Mouse (Mus musculus) hindbrain, embryonic 15.5 days (tissue): ENCODE measurements around the gene Serinc2. TPM values are rescaled to one million over a fixed set of nuclear protein-coding genes. Genes with fewer than 3 reads are reported as not detected.

Experiments
- ATAC-seq: fragments of 200-750 bp; cut with Nextera tagmentation; 2 replicates; pipeline ENCODE4 v1.8.0; 2017; ENCODE audit warnings: low read depth, moderate number of reproducible peaks, moderate TSS enrichment; ENCODE audit not compliant: low FRiP score
- H3K27ac ChIP-seq: fragments of 300-500 bp; sonication (generic); replicated peaks from 2 replicates; pipeline ENCODE4 v1.5.1; 2015; ENCODE audit warnings: mild to moderate bottlenecking, inconsistent platforms
- H3K27me3 ChIP-seq: fragments of 300-500 bp; sonication (generic); 2 replicates; pipeline ENCODE4 v1.6.1; 2015; ENCODE audit warnings: control low read depth, inconsistent platforms
- H3K36me3 ChIP-seq: fragments of 300-500 bp; sonication (generic); 2 replicates; pipeline ENCODE4 v1.6.1; 2015; ENCODE audit warnings: control low read depth, inconsistent platforms
- H3K4me1 ChIP-seq: fragments of 300-500 bp; sonication (generic); replicated peaks from 2 replicates; pipeline ENCODE4 v1.6.1; 2015; ENCODE audit warnings: control low read depth, inconsistent platforms
- H3K4me2 ChIP-seq: fragments of 300-500 bp; sonication (generic); 2 replicates; pipeline ENCODE4 v1.6.1; 2015; ENCODE audit warnings: moderate library complexity, mild to moderate bottlenecking, inconsistent platforms
- H3K4me3 ChIP-seq: fragments of 300-500 bp; sonication (generic); 2 replicates; pipeline ENCODE4 v1.5.1; 2015; ENCODE audit warnings: mild to moderate bottlenecking, inconsistent platforms
- H3K9ac ChIP-seq: fragments of 300-500 bp; sonication (generic); 2 replicates; pipeline ENCODE4 v1.6.1; 2015; ENCODE audit warnings: inconsistent platforms
- H3K9me3 ChIP-seq: fragments of 300-500 bp; sonication (generic); 2 replicates; pipeline ENCODE4 v1.6.1; 2016; ENCODE audit warnings: control low read depth, inconsistent platforms
- WGBS: fragments of 180-500 bp; shearing (Covaris S2); methylation state at CpG from one replicate; pipeline ENCODE4 v1.1.7; 2015; 5-methylcytosine and 5-hydroxymethylcytosine counted together
- polyA plus RNA-seq: library from polyadenylated mRNA; unstranded; fragments of >200 nt; fragmentation: Nextera tagmentation; extraction: Ambion mirVana; gene quantifications from 2 replicates; pipeline ENCODE4 v1.2.1, GENCODE M21; 2015

Gene Serinc2
- polyA plus RNA-seq, 1 experiment from 2014 or later: 36.3 TPM

DNA sequence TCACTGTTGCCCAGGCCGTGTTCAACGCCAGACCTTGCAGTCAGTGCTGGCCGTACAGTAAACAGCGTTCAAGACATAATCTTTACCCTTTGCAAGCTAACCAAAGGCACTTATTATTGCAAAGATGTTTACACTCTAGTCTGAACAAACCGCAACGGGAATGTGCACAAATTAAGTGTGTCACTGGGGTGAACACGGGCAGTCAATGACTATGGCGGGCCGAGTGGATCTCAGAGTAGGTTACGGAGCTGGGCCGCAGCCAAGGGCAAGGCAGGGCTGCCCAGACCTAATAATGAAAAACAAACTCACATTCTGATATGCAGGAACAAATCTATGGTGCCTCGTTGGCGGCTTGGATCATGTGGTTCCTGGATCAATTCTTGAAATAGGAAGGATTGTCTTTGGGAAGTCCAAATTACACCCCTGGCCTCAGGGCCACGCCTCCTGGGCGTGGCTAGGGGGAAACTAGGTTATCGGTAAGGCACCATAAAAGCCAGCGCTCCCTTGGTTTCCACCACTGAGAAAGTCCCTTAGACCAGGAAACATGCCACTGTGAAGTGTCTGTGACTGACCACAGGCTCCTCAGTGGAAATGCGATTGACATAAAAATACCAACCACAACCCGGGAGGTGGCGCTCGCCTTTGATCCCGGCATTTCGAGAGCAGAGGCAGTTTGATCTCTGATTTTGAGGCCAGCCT is 16.2 kb upstream of the Serinc2 start:
- Histone ChIP-seq H3K4me2 (no peak overlapping the region), H3K27ac (no peak overlapping the region), H3K9me3 (no peaks in the 10 kb centered on the region), H3K4me3 (no peak overlapping the region), H3K27me3 (no peaks in the 10 kb centered on the region), H3K36me3 (no peaks in the 10 kb centered on the region), H3K9ac (no peak overlapping the region), H3K4me1 (no peaks in the 10 kb centered on the region)
- 56% methylated on average over 23 of the region's 23 CpGs for WGBS
- ATAC-seq: no peak

DNA sequence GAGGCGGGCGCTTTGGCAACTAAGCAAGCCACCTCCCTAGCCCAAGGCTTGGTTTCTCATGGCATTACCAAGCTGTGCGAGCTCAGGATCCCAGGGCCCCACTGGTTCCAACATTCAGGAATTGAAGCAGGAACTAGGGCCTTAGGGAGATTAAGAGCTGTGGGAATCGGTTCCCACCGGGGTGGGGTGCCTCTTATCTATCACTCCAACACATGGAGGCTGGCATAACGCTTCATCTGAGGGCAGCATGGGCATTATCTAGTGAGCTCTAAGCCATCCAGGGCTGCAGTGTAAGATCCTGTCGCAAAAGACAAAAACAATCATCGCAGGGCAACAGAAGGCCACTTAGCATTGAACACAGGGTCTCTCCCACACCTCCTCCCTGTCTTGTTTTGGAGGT is 15.5 kb upstream of the Serinc2 start:
- ATAC-seq: no peak

DNA sequence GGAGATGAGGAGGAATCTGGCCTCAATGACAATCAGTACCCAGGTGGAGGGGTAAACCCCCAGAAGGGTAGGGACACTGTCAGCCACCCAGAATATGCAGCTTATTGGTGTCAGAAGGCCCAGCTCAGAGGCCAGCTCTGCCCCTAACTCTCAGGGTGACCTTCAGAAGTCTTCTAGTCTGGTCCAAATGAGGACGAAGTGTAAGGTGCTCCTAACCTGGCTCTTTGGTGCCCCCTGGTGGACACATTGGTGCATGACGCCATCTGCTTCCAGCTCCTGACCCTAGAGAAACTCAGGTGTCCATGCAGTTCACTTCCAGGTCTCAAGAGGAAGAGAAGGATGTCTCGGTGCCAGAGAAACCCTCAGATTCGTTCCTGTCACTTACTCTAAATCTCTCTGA is 13.3 kb upstream of the Serinc2 start:
- Histone ChIP-seq H3K36me3 (no peaks in the 10 kb centered on the region), H3K27me3 (no peaks in the 10 kb centered on the region), H3K4me2 (no peak overlapping the region), H3K27ac (no peak overlapping the region), H3K4me3 (no peak overlapping the region), H3K4me1 (no peaks in the 10 kb centered on the region), H3K9me3 (no peaks in the 10 kb centered on the region), H3K9ac (no peak overlapping the region)
- 0 out of 2 replicates have a peak, but pooled peaks have one; percentile 48 for ATAC-seq
- WGBS: 2% methylated on average over 4 of the region's 4 CpGs

More for the DNA sequence above, 15.5 kb upstream of the Serinc2 start:
- Histone ChIP-seq H3K27me3 (no peaks in the 10 kb centered on the region), H3K9ac (no peak overlapping the region), H3K36me3 (no peaks in the 10 kb centered on the region), H3K27ac (no peak overlapping the region), H3K4me3 (no peak overlapping the region), H3K9me3 (no peaks in the 10 kb centered on the region), H3K4me1 (no peaks in the 10 kb centered on the region), H3K4me2 (no peak overlapping the region)
- WGBS: 82% methylated on average over 8 of the region's 8 CpGs

DNA sequence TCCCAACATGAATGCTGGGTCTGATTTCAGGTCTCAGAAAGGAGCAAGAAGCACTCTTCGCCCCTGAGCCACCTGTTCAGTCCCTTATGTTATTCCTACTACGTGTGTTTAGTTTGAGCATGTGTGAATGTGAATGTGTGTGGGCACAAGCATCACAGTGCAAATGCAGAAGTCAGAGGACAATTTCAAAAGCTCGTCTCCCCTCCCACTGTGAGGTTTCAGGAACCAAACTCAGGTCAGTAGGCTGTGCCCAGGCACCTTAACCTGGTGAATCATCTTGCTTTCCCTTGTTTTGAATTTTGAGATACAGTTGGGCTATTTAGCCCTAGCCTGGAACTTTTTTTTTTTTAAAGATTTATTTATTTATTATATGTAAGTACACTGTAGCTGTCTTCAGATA is 10.8 kb upstream of the Serinc2 start:
- 74% methylated on average over 3 of the region's 3 CpGs for WGBS
- no peak overlapping the region for H3K27ac ChIP-seq
- H3K36me3 ChIP-seq: no peaks in the 10 kb centered on the region
- no peaks in the 10 kb centered on the region for H3K27me3 ChIP-seq
- H3K4me3 ChIP-seq: no peak overlapping the region
- H3K4me2 ChIP-seq: no peak overlapping the region
- no peak for ATAC-seq
- no peaks in the 10 kb centered on the region for H3K9me3 ChIP-seq
- H3K9ac ChIP-seq: no peak overlapping the region
- H3K4me1 ChIP-seq: no peaks in the 10 kb centered on the region

DNA sequence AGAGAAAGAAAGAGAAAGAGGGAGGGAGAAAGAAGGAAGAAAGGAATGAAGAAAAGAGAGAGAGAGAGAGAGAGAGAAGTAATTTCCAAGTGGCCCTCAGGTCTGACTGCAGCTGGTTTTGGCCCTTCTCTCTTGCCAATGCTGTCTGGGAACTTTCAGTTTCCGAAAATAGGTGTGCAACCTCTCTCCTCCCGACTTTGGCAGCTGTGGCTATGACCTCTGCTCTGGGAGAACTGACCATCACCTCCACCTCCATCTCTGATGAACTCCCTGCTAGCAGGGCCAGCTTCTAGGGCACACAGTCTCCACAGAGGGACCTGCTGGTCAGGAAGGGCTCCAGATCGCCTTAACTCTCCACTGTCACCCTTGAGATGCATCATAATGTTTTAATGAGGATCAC is 7.5 kb upstream of the Serinc2 start:
- no peaks in the 10 kb centered on the region for H3K4me1 ChIP-seq
- no peak for ATAC-seq
- 65% methylated on average over 3 of the region's 3 CpGs for WGBS
- H3K9me3 ChIP-seq: no peaks in the 10 kb centered on the region
- no peak overlapping the region for H3K4me3 ChIP-seq
- H3K27ac ChIP-seq: no peak overlapping the region
- H3K27me3 ChIP-seq: no peaks in the 10 kb centered on the region
- H3K36me3 ChIP-seq: no peaks in the 10 kb centered on the region
- H3K9ac ChIP-seq: no peak overlapping the region
- H3K4me2 ChIP-seq: no peak overlapping the region

DNA sequence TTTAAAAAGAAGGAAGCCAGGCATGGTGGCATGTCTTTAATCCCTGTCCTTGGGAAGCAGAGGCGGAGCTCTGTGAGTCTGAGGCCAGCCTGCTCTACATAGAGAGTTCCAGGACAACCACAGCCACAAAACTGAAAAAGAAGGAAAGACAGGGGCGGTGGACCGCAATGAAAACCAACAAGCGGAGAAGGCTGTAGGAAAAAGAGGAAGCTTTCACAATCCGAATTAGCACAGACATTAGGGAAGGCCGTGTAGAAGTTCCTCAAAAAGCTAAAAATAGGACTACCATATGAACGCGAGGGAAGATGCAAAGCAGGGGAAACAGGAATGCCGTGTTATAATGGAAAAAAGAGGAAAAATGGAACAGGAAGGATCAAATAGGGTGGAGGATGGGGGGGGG is 4.8 kb upstream of the Serinc2 start:
- H3K9me3 ChIP-seq: no peaks in the 10 kb centered on the region
- no peaks in the 10 kb centered on the region for H3K27me3 ChIP-seq
- no peak overlapping the region for H3K9ac ChIP-seq
- no peak for ATAC-seq
- H3K4me1 ChIP-seq: no peaks in the 10 kb centered on the region
- WGBS: 89% methylated on average over 9 of the region's 9 CpGs
- no peak overlapping the region for H3K4me3 ChIP-seq
- H3K36me3 ChIP-seq: no peaks in the 10 kb centered on the region
- no peak overlapping the region for H3K4me2 ChIP-seq
- no peak overlapping the region for H3K27ac ChIP-seq

DNA sequence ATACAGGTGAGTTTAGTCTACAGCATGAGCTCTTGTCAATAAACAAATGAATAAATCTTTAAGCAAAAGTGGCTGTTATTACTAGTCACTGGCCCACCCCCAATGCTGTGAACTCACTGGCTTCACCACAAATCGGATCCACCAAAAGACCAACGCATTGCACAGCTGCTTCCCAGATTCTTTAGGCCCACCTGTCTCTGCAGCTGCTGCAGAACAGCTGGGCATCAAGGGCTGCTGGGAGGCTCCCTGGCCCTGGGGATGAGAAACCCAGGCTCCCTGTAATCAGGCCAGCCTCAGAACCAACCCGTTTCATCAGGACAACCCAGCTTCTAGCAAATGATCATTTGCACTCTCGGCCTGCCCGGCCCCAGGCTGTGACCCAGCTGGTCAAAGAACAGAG is 3.9 kb upstream of the Serinc2 start:
- Histone ChIP-seq H3K27me3 (no peaks in the 10 kb centered on the region), H3K4me2 (no peak overlapping the region), H3K27ac (no peak overlapping the region), H3K4me3 (no peak overlapping the region), H3K9me3 (no peaks in the 10 kb centered on the region), H3K4me1 (no peaks in the 10 kb centered on the region), H3K9ac (no peak overlapping the region), H3K36me3 (no peaks in the 10 kb centered on the region)
- 74% methylated on average over 5 of the region's 5 CpGs for WGBS
- ATAC-seq: no peak

DNA sequence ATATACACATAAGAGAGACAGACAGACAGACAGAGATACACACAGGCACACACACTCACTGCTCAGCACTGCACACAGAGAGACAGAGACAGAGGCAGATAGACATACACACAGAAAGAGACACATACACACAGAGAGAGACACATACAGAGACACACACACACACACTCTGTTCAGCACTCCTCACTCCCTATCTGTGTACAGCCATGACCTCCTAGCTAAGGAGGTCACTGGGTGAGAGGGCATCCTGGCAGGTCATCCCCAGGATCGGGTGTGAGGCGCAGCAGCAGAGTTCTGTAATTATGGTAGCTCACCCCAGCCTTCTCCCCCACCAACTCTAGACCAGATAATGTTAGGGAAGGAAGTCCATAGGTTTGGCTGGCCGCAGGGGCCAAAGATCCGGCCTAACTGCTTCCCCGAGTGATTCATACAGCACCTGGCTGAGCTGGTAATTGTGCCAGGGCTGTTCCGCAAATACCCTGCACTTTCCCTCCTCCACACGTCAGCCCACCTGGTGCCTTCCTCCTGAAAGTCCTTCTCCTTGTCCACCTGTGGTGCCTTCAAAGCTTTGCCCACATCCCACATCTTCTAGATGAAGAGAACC is 2.3 kb downstream of the Serinc2 start:
- no peaks in the 10 kb centered on the region for H3K36me3 ChIP-seq
- WGBS: 70% methylated on average over 7 of the region's 7 CpGs
- H3K9me3 ChIP-seq: no peaks in the 10 kb centered on the region
- H3K9ac ChIP-seq: no peak overlapping the region
- ATAC-seq: no peak
- no peak overlapping the region for H3K4me2 ChIP-seq
- no peak overlapping the region for H3K4me3 ChIP-seq
- peaks cover 27% of the 10 kb centered on the region for H3K4me1 ChIP-seq
- H3K27ac ChIP-seq: no peak overlapping the region
- no peaks in the 10 kb centered on the region for H3K27me3 ChIP-seq

DNA sequence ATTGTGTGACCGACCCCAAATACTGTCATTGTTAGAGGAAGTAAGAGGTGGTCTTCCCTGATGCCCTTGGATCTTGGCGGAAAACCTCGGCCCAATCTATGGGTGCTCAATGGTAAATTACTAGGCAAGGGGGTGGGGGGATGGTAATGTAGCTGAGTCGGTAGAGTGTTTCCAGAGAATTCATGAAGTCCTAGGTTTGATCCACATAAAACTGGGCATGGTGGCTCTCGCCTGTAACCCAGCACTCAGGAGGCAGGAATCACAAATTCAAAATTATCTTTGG is 3.2 kb downstream of the Serinc2 start:
- H3K27me3 ChIP-seq: no peaks in the 10 kb centered on the region
- H3K36me3 ChIP-seq: no peaks in the 10 kb centered on the region
- peak overlapping the region; percentile 93; the same call in 1 of the 2 replicates for H3K27ac ChIP-seq
- peak overlapping the region; percentile 93 for H3K4me2 ChIP-seq
- no peak for ATAC-seq
- WGBS: 38% methylated on average over 5 of the region's 5 CpGs
- H3K4me1 ChIP-seq: peaks cover 27% of the 10 kb centered on the region
- H3K9ac ChIP-seq: peak overlapping the region; percentile 65
- H3K4me3 ChIP-seq: peak overlapping the region; percentile 80
- H3K9me3 ChIP-seq: no peaks in the 10 kb centered on the region

DNA sequence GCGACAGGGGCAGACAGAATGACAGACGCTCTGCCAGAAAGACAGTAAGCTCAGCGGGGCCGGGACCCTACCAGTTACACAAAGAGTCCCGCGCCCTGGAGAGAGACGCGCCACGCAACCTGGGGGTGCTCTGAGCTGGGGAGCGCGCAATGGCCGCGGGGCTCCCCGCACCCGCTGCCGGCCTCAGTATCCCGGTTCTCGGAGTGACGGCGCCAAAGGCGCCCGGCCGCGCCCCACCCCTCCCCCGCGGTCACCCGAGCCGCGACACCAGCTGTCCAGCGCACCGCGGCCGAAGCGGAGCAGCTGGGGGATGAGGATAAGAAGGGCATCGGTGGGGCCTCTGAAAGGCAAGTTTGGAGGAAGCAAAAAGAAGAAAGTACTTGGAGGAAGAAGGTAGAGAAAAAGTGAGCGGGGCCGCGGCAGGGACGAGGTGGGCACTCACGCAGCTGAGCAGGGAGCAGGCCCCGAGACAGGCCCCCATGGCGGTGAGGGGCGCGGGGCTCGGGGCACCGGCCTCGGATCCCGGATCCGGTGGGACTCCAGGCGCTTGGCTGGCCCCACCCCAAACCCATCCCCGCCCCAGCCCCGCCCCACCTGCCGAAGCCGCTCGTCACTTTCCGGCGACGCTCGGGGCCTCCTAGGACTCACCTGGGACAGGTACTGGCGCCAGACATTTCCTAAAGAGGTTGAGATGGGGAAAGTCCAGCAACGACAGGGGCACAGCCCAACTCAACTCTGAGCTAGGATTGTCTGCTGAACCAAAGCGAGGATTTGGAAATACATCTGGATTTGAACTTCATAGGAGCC is 3.8 kb downstream of the Serinc2 start:
- Histone ChIP-seq H3K4me1 (peaks cover 27% of the 10 kb centered on the region), H3K27ac (peak overlapping the region; percentile 93), H3K4me2 (peak overlapping the region; percentile 93), H3K9ac (peak overlapping the region; percentile 65), H3K9me3 (no peaks in the 10 kb centered on the region), H3K36me3 (no peaks in the 10 kb centered on the region), H3K27me3 (no peaks in the 10 kb centered on the region), H3K4me3 (peak overlapping the region; percentile 80)
- whole genome bisulfite sequencing: under 1% methylated on average over 60 of the region's 62 CpGs
- ATAC-seq: peak; percentile 25; the same call in 1 of the 2 replicates

DNA sequence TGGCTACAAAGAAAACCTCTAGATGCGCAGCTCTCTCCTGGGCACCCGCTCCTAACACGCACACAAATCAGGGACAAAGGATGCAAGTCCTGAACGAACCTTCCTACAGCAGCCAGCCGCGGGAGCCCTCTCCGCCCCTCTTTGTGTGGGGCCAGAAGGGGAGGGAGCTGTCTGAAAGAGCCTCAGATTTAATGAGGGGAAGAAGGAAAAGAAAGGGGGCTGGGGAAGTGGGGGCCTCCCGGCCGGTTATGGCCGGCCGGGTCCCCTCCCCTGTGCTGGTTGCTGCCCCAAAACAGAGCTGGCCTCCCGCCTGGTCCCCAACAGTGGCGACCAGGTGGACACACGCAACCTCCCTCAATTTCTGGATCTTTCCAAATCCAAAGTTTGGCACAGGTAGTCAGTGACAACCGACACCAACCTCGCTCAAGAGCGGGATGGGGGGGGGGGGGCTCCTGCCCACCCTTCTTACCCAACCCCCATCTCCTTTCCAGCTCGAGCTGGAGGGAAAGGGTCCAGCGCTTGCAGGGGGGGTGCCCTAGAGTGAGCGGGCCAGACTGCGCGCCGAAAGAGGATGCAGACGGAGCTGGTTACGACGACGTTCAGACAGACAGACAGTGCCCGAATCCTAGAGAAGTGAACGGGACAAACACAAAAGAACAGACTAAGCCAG is 4.5 kb downstream of the Serinc2 start:
- ATAC-seq: peak; percentile 74
- Histone ChIP-seq H3K27me3 (no peaks in the 10 kb centered on the region), H3K4me1 (peaks cover 27% of the 10 kb centered on the region), H3K4me3 (peak overlapping the region; percentile 80), H3K36me3 (no peaks in the 10 kb centered on the region), H3K4me2 (peak overlapping the region; percentile 93), H3K9me3 (no peaks in the 10 kb centered on the region), H3K9ac (peak overlapping the region; percentile 65), H3K27ac (peak overlapping the region; percentile 93)
- WGBS: under 1% methylated on average over 29 of the region's 29 CpGs
